Mouse (Mus musculus) thymus, adult 2 months (tissue): Measurements from ENCODE around the gene Gm17190. TPM values are rescaled to one million over a fixed set of nuclear protein-coding genes. Genes with fewer than 3 reads are reported as not detected.

Experiments used
- DNase-seq: peaks from one replicate; pipeline ENCODE4 v3.0.0; 2021
- H3K27ac ChIP-seq: fragments of 200-500 bp; 2 replicates; pipeline ENCODE4 v1.5.1; 2012; ENCODE audit warnings: low read length, control low read depth; ENCODE audit not compliant: control insufficient read depth, insufficient read depth
- H3K27me3 ChIP-seq: fragments of 200-500 bp; 2 replicates; pipeline ENCODE4 v1.6.1; 2012; ENCODE audit warnings: mild to moderate bottlenecking, low read length, moderate library complexity, mixed read lengths; ENCODE audit not compliant: control insufficient read depth, insufficient read depth
- H3K36me3 ChIP-seq: fragments of 200-500 bp; 2 replicates; pipeline ENCODE4 v1.6.1; 2012; ENCODE audit warnings: mild to moderate bottlenecking, low read length, moderate library complexity; ENCODE audit not compliant: control insufficient read depth, insufficient read depth
- H3K4me1 ChIP-seq: fragments of 200-500 bp; replicated peaks from 2 replicates; pipeline ENCODE4 v1.6.1; 2012; ENCODE audit warnings: low read length; ENCODE audit not compliant: control insufficient read depth, insufficient read depth
- H3K4me3 ChIP-seq: fragments of 200-500 bp; 2 replicates; pipeline ENCODE4 v1.5.1; 2012; ENCODE audit warnings: mild to moderate bottlenecking, low read length, control low read depth, moderate library complexity; ENCODE audit not compliant: control insufficient read depth, insufficient read depth
- CTCF ChIP-seq: fragments of 200-500 bp; IDR thresholded peaks from 2 replicates; pipeline ENCODE4 v1.5.1; 2012; ENCODE audit warnings: mild to moderate bottlenecking, control low read depth, low read length, moderate library complexity, borderline replicate concordance; ENCODE audit not compliant: control insufficient read depth, poor library complexity, insufficient read depth; ENCODE audit errors: extremely low read depth
- POLR2A ChIP-seq: fragments of 200-500 bp; IDR thresholded peaks from 2 replicates; pipeline ENCODE4 v1.6.1; 2012; ENCODE audit warnings: mild to moderate bottlenecking, low read length, control low read depth, moderate library complexity; ENCODE audit not compliant: control insufficient read depth, poor library complexity, insufficient read depth; ENCODE audit errors: extremely low read depth
- WGBS: fragments of 180-500 bp; shearing (Covaris S2); methylation state at CpG from one replicate; pipeline ENCODE4 v1.1.7; 2018; 5-methylcytosine and 5-hydroxymethylcytosine counted together
- polyA plus RNA-seq: library from polyadenylated mRNA; depleted of rRNA; stranded (reverse); fragments of >200 nt; gene quantifications from 2 replicates; pipeline ENCODE4 v1.2.3, GENCODE M21; 2012; rRNA removed

Gm17190 gene
- polyA plus RNA-seq, 1 experiment: not detected

DNA sequence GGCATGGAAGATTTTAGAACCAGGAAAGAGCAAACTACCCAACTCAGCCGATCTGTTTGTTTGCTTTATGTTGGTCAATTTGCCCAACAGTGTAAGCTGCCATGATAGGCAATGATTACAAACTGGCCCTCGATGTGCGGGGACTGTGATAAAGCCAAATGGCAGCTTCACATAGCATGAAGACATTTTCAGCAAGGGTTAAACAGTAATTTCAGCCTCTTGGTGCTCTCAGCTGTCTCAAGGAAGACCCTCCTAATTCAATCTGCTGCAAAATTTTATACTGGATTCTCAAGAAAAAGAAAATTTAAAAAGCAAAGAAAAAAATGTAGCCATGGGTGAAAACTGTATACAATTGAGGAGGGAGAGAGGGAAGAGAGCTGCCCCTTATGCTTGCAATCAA is 47.2 kb downstream of the Gm17190 start:
- peaks cover 11% of the 10 kb centered on the region; the same call in 1 of the 2 replicates for H3K27me3 ChIP-seq
- DNase-seq: no peak
- H3K4me3 ChIP-seq: no peak overlapping the region
- H3K4me1 ChIP-seq: no peaks in the 10 kb centered on the region
- TF ChIP-seq CTCF: no peak
- TF ChIP-seq POLR2A: no peak
- no peaks in the 10 kb centered on the region for H3K36me3 ChIP-seq
- no peak overlapping the region for H3K27ac ChIP-seq
- WGBS: 90% methylated on average over 3 of the region's 3 CpGs

DNA sequence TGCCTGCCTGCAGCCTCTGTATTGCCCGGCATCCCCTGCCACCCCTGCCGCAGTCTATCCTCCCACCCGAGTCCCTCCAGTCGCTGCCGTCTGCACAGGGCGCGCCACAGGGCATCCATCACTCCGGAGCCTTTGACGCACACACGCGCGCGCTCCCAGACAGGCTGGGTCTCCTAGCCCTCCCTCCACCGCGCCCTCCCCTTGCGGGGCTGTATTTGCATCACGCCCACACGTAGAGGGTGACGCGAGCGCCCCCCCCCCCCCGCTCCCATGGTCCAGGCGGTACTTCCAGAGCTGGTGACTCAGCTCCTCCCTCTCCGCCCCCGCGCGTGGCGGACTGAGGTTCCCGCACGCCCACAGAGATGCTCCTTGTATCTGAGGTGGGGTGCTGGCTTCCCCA is 49.2 kb downstream of the Gm17190 start:
- H3K4me1 ChIP-seq: no peaks in the 10 kb centered on the region
- no peaks in the 10 kb centered on the region for H3K36me3 ChIP-seq
- DNase-seq: no peak
- no peak overlapping the region for H3K27ac ChIP-seq
- 9% methylated on average over 27 of the region's 30 CpGs for WGBS
- peaks cover 11% of the 10 kb centered on the region; the same call in 1 of the 2 replicates for H3K27me3 ChIP-seq
- TF ChIP-seq POLR2A (no peak), CTCF (no peak)
- no peak overlapping the region for H3K4me3 ChIP-seq

DNA sequence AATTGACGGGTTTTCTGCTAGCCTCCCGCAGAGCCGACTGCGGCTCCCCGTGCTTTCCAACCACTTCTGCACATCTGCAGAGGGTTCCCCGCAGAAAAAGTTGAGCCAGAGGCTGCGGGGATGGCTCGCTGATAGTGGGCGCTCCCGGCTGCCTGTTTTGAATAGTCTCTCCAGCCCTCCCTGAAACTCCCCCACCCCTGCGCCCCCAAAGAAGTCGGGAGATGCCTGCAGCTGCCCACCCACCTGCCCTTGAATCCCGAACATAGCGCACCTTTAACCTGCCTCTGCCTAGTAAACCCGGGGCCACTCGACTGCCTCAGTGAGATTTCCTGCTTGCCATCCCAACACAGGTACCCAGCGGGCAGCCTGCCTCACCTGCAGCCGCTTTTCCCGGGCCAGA is 50.1 kb downstream of the Gm17190 start:
- WGBS: 2% methylated on average over 19 of the region's 19 CpGs
- TF ChIP-seq POLR2A (no peak), CTCF (no peak)
- Histone ChIP-seq H3K36me3 (no peaks in the 10 kb centered on the region), H3K27ac (no peak overlapping the region), H3K4me3 (no peak overlapping the region), H3K27me3 (peaks cover 11% of the 10 kb centered on the region; the same call in 1 of the 2 replicates), H3K4me1 (no peaks in the 10 kb centered on the region)
- DNase-seq: no peak

DNA sequence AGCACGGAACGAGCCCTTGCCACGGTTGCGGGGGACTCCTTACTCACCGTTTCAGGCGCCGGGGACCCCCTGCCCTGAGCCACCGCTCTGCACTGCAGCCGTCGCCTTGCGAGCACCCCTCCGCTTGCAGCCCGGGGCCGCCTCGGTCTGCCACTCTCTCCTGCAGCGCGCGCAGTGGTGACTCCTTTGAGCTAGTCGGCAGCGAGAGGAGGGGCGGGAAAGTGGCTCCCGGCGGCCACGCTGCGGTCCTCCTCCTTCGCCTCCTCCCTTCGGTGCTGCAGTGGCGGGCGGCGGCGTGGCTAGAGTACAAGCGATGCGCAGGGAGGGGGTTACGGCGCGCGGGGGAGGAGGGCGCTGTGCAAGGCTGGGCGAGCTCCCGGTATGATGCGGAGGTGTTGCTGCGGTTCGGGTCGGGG is 50.6 kb downstream of the Gm17190 start, which contains the start of gene Sv2c:
Gene Sv2c, minus strand, starts transcription at position 177 of the 416 bp plus-strand sequence.
- Histone ChIP-seq H3K27me3 (peaks cover 11% of the 10 kb centered on the region; the same call in 1 of the 2 replicates), H3K36me3 (no peaks in the 10 kb centered on the region), H3K4me3 (no peak within 1 kb of the TSS), H3K4me1 (no peaks in the 10 kb centered on the region), H3K27ac (no peak within 1 kb of the TSS)
- WGBS: under 1% methylated on average over 43 of the region's 44 CpGs
- DNase-seq: peak; percentile 1
- TF ChIP-seq CTCF: no peak

Other genes starting within 250 kb of the Gm17190 start
- gene Iqgap2, start 190.1 kb upstream of the Gm17190 start, polyA plus RNA-seq: 4.4 and 5.4 TPM in 2 replicates
- gene Gm20075, start 678 bp upstream of the Gm17190 start, polyA plus RNA-seq: 0.29 and 2.0 TPM in 2 replicates
- gene Sv2c, start 50.5 kb downstream of the Gm17190 start, polyA plus RNA-seq: 0.09 and 0.48 TPM in 2 replicates